Mouse (Mus musculus) urinary bladder, adult 18-20 months (tissue): ENCODE data around the gene Ufc1.
A peak's percentile ranks its signal among the peaks of the same experiment; 100 is the strongest.

Experiments used
- DNase-seq, 2 experiments: peaks; one replicate each; pipeline ENCODE4 v3.0.0; 2022; ENCODE audit warnings: low spot score in 2 of 2, mixed read lengths in 2 of 2

Gene Ufc1

DNA sequence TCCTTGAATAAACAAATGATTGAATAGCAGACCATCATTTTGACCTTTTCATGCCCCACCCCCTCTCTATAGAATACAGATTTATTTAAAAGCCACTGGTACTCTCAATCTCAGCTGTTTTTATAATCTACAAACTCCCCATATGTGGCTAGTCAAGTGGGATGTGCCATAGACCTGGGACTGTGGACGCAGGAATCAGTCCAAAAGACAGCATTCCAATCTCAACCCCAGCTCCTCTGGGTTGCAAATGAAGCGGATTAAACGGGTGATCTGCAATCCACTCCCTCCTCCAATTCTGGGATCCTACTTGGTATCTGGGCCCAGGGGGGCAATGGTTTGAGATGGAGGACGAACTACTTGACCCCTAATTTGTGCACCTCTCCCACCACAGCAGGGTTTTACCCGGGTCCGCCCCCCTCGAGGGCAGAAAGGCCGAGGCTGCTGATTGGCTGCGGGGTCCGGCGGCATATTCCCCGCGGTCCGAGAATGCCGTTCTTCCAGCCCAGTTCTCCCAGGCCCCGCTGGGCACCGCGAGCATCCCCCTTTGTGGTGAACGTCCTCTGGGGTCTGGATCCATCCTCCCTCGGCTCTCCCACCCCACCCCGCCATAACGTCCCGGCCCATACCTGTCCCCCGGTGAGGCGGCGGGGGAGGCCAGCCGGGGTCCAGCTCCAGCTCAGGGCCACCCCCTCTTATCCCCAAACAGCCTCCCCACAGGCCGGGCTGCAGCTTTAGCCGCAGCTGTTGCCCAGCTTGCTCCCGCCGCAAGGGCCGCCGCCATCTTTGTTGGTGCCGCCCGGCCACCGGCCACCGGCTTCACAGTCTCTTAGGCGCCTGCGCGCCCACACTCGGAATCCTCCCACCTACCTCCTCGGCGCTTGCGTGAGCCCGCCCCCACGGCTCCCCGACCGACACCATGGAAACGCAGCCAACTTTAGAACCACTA is 7.4 kb downstream of the Ufc1 start, which contains the start of gene Usp21:
Gene Usp21 (minus strand): TSS at position 856 of the 946 bp plus-strand sequence.
- DNase-seq, result peak; percentile 86 to 89

GRCm38 (mm10) chr1:171286517-171286916 is 8.3 kb downstream of the Ufc1 start:
- no peak for DNase-seq

DNA sequence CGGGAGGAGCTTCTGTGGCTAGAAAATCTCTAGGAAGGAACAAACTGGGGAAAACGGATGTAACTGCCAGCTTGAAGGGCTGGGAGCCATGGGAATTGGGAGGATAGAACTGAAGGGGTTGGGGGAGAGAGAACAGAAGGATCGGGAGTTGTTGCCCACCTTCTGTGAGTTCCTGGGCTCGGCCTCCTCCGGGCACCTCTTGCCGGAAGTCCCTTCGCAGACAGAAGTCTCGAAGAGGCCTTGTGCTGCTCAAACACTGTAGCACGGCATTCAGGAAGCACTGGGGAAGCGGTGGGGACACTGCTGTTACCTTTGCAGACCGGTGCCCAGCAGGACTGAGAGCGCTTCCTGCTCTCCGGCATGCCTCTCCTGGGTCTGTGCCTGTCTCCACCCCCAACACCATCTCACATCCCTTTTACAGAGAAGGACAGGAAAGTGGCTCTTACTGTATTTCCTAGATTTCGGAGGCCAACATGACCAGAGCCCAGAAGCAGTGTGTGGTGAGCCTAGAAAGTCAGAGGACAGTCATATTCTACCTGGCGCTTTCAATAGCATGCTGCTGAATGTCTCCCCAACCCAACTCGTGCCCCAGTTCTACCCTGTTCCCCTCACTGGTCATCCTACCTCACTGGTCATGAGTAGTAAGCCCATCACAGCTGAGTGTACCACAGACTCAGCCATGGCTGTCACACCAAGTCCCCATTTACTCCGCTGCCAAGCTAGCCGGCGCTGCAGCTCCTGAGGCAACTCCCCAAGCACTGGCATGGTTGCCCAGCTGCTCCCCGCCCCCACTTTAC is 9.5 kb downstream of the Ufc1 start:
- no peak for DNase-seq

DNA sequence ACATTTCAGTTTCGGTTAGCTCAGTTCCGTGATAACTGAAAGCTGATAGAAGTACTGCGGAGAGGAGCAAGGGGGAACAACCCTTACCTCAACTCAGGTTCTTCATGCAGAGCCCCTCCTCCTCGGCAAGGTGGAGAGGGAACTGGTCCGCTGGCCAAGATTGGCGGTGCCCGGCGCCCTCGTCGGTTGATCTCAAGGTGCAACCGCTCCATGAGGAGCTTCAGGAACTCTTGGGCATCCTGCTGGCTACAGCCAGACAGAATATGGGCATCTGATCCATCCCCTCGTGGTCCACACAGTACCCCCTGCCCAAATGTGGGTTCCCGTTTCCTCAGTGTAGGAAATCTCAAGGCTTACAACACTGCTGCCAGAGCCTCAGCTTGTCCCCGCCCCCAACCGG is 10.3 kb downstream of the Ufc1 start:
- no peak for DNase-seq

- DNase-seq, result no peak
Measured at GRCm38 (mm10) chr1:171283188-171284160, 11.3 kb downstream of the Ufc1 start.

DNA sequence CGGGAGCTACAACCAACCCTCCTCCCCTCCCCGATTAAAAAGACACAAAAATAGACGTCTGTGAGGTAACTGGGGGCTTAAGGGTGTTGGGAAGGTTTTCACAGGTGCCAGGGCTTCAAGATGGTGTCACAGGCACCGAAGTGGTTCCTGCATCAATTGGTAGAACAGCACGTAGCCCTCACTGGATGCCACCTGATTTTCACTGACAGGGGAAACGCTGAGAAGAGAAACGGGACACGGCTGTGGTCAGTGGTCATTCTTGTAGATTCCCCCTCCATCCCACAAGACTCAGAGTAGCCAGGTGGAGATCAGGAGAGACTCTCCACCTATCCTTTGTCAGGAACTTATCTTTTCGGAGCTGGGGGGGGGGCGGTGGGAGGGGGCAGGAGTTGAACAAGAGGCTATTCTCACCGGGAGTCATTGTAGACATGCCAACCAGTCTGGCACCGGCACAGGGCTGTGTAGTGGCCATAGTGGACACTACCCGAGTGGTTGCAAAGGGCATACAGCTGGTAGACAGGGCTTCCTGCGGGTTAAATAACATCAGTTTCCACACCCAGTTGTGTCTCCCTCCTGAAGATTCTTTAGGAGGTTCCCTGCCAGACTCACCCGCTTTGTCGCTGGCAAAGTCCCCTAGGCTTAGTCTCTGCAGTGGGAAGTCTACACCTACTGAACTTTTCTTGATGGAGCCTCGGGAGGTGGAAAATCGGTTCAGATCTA is 12.6 kb downstream of the Ufc1 start:
- DNase-seq, result peak in 1 of 2 experiments; percentile 0

GRCm38 (mm10) chr1:171281528-171281923 is 13.3 kb downstream of the Ufc1 start:
- peak; percentile 67 to 88 for DNase-seq

DNA sequence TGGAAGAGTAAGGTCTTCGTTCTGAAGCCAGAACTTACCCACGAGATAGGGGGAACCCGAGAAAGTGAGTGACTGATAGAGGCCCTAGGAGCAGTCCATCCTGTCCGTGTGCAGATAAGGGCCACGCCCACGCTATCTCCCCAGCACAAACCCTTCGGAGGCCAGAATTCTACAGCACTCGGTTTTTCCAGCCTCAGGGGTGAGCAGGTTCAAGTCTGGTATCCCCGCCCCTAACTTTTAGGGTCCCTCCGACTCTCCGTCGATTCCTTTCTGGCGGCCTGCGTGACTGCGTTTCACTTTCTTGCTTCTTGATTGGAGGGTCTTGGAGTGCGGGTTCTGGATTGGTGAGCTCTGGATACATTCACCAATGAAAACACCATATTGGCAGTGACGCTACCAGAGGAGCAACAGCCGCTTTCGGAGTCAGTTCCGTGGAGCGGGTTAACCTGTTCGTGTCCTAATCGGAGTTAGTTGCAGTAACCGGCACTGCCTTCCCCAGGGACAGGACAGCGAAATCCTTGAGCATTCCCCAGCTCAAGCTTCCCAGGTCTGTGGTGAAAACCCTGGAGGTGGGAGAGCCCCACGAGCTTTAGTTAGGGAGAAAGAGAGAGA is 13.8 kb downstream of the Ufc1 start, which contains the start of gene Ppox:
Gene Ppox (minus strand): TSS at position 271 of the 612 bp plus-strand sequence.
- peak; percentile 73 to 93 for DNase-seq

DNA sequence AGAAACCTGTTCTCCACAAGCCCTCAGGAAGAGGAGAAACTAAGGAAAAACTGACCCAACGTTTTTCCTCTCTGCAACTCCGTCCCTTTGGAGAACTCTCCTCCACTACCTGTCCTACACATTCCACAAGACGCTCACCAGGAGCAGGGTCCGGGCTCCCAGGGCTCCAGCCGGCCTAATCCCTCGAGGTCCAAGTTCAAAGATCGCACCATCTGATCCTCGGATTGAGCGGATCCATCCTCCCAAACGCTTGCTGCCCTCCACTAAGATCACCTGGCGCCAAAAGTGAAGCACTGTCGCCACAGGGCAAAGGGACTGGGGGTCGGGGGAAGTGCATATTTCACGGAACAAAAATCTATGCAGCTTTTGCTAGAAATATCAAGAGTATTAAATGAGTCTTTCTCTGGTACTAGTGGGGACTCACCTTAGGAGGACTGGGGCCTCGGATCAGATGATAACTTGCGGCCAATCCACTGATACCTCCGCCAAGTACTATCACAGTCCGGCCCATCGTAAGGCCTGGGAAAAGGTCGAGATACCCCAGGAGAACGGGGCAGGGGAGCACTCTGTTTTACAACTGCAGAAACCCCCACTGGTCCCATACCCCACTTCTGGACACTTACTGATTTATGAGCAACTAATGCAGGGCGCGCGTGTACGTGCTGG is 14.4 kb downstream of the Ufc1 start:
- DNase-seq, result no peak

- DNase-seq, result no peak
Measured at GRCm38 (mm10) chr1:171279721-171280120, 15.1 kb downstream of the Ufc1 start.

DNA sequence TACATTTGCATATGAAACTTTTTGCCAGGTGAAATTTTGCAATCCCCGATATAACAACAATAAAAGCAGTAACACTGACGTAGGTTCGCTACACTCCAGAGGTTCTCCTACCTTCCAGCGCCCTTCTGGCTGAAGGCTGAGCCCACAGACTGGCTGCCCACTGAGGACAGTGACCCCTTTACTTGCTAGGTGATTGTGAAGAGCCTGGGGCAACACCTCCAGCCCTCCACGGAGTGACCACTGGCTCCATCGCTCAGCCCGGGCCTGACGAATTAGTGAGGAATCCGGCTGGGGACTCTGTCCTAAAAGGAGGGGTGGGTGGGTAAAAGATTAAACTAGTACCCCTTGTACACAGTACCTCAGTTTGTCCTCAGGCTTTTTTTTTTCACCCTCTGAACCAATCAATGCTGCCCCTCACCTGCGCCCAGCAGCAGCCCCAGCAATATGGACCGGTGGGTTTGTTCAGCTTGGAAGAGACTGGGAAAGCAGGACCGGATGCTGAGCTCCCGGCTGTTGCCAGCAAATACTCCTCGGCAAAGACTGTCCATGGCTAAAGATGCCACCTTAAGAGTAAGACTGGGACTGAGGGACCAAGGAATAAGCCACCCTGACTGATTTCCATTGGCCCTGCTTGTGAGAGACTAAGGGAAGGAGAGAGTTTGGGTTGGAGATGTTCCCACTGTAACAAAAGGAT is 15.7 kb downstream of the Ufc1 start:
- no peak for DNase-seq

DNA sequence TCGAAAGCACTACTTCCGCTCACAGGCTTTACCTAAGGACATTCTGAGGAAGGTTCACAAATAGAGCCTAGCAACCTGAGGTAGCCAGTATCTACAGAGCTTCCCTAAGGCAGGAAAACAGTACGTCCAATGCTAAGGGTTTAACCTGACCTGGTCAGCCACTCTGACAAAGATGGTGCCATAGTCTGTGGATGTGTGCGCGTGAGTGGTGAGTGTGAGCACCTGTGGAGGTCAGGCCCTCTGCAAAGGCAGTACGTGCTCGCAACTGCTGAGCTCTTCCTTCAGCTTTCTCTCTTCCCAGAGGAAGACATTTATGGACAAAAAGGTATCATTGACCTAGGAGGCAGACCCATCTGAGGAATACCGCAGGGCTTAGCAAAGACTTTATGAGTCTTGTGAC is 16.4 kb downstream of the Ufc1 start:
- no peak for DNase-seq

- DNase-seq, result no peak
Measured at GRCm38 (mm10) chr1:171277736-171278135, 17.1 kb downstream of the Ufc1 start.

DNA sequence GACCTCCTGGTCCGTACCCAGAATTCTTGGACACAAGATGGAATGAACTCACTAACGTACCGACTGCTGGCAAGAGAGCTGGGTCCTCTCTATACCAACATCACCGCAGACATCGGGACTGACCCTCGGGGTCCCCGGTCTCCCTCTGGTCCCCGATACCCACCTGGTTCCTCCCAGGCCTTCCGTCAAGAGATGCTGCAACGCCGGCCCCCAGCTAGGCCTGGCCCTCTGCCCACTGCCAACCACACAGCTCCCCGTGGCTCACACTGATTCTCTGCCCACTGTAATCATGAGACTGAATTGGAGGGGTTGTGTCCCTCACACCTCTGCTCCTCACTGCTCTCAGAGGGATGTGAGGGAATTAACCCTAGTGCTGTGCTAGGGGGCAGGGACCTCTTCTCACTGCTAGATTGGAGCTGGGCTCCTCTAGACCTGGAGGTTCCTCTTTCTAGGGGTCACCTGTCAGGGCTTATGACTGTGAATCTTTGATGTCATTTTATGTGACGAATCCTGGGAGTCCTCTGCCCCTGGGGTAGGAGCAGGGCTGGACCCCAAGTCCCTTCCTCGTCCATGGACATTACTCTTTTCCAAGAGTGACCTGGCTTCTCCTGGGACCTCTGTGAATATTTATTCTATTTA is 18.6 kb downstream of the Ufc1 start:
- no peak for DNase-seq

DNA sequence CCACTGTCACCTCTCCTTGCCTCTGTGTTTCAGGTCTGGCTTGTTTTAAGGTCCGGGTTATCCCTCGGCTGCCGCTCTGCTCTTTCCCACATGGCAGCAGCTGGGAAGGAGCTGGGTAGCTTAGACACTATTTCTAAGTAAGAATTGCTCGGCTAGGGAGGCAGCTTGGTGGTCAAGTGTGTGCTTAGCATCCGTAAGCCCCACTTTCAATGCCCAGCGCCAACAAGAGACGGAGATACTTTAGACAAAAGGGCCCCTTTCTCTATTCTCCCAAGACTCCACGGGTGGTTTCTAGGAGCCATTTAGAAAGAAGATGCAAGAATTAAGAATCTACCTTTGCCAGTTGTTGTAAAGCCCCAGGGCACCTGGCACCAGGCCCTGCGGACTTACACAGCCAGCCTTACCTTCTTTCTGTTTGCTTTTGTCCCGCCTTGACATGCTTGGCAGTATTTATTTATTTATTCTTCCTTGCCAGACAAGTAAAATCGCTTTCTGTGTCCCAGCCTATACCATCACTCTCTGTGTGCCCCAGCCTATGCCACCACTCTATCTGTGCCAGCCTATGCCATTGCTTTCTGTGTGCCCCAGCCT is 19.6 kb downstream of the Ufc1 start:
- peak in 1 of 2 experiments; percentile 65 for DNase-seq

GRCm38 (mm10) chr1:171274171-171274570 is 20.7 kb downstream of the Ufc1 start:
- no peak for DNase-seq

DNA sequence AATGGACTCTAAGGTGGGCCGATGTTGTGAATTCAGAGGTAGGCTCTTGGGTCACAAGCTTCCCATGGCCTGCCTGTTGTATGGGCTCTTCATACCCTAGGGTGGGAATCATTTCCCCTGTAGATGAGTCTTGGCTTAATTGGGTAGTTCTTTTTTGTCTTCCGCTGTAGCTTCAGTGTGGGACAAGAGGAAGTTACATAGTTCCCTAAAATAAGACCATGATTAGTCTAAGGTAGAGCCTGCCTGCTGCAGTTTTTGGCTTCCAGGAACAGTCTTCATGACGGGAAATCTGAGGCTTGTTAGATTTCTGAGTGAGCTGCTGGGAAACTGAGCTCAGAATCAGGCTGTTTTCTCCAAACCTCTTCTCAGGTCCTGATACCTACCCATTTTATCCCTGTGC is 22.7 kb downstream of the Ufc1 start:
- no peak for DNase-seq

DNA sequence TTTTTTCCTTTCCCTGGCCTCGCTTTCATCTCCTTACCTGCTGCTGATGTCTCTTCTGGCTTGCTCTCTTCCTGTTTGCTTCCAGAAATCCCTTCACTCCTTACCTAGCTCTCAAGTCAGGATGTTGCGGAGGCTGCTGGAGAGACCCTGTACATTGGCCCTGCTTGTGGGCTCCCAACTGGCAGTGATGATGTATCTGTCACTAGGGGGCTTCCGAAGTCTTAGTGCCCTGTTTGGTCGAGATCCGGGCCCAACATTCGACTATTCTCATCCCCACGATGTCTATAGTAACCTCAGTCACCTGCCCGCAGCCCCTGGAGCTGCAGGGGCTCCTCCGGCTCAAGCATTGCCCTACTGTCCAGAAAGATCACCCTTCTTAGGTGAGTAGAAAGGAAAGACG is 23.2 kb downstream of the Ufc1 start:
- DNase-seq, result no peak
